Mouse (Mus musculus) erythroblast, embryonic 14.5 days (primary cell): ENCODE data around the gene Fcgrt. TPM values are rescaled to one million over a fixed set of nuclear protein-coding genes. Genes with fewer than 3 reads are reported as not detected.
A peak's percentile ranks its signal among the peaks of the same experiment; 100 is the strongest.

Experiments
- H3K27me3 ChIP-seq: 2 replicates; pipeline ENCODE4 v1.6.1; 2012; ENCODE audit warnings: inconsistent platforms; ENCODE audit not compliant: control insufficient read depth
- H3K36me3 ChIP-seq: 2 replicates; pipeline ENCODE4 v1.6.1; 2012; ENCODE audit warnings: mild to moderate bottlenecking, inconsistent platforms; ENCODE audit not compliant: control insufficient read depth
- H3K4me1 ChIP-seq: 2 replicates; pipeline ENCODE4 v1.6.1; 2012; ENCODE audit warnings: inconsistent platforms; ENCODE audit not compliant: control insufficient read depth
- H3K4me3 ChIP-seq: replicated peaks from 2 replicates; pipeline ENCODE3; 2012; ENCODE audit warnings: moderate library complexity, mild to moderate bottlenecking, inconsistent platforms
- H3K9me3 ChIP-seq: 2 replicates; pipeline ENCODE4 v1.6.1; 2012; ENCODE audit warnings: low read length, inconsistent platforms, mixed read lengths; ENCODE audit not compliant: control insufficient read depth
- GATA1 ChIP-seq: IDR thresholded peaks from 2 replicates; pipeline ENCODE4 v1.6.1; 2012; ENCODE audit warnings: low read length, inconsistent platforms, mixed read lengths
- TAL1 ChIP-seq: IDR thresholded peaks from 3 replicates; pipeline ENCODE4 v1.6.1; 2012; ENCODE audit warnings: low read length, inconsistent platforms, mixed read lengths
- polyA plus RNA-seq: library from polyadenylated mRNA; stranded (reverse); fragments of >175 nt; gene quantifications from 2 replicates; pipeline ENCODE4 v1.2.3, GENCODE M21; 2012

Fcgrt gene
- polyA plus RNA-seq, 1 experiment, result 1.0 TPM

- TF ChIP-seq TAL1, result no peak
Observed at GRCm38 (mm10) chr7:45082401-45083299, 21.0 kb downstream of the Fcgrt start.

GRCm38 (mm10) chr7:45081016-45081415 is 22.6 kb downstream of the Fcgrt start:
- no peak overlapping the region for H3K4me3 ChIP-seq
- TF ChIP-seq GATA1, result no peak
- TF ChIP-seq TAL1, result no peak
- H3K27me3 ChIP-seq, result no peaks in the 10 kb centered on the region
- H3K36me3 ChIP-seq, result peaks cover 24% of the 10 kb centered on the region
- peaks cover 2% of the 10 kb centered on the region for H3K9me3 ChIP-seq
- peaks cover 28% of the 10 kb centered on the region for H3K4me1 ChIP-seq

More at GRCm38 (mm10) chr7:45082401-45083299, 21.0 kb downstream of the Fcgrt start:
- no peaks in the 10 kb centered on the region for H3K27me3 ChIP-seq
- H3K9me3 ChIP-seq, result peaks cover 5% of the 10 kb centered on the region
- peak overlapping the region; percentile 35 for H3K4me3 ChIP-seq
- H3K36me3 ChIP-seq, result peaks cover 10% of the 10 kb centered on the region
- H3K4me1 ChIP-seq, result peaks cover 28% of the 10 kb centered on the region

DNA sequence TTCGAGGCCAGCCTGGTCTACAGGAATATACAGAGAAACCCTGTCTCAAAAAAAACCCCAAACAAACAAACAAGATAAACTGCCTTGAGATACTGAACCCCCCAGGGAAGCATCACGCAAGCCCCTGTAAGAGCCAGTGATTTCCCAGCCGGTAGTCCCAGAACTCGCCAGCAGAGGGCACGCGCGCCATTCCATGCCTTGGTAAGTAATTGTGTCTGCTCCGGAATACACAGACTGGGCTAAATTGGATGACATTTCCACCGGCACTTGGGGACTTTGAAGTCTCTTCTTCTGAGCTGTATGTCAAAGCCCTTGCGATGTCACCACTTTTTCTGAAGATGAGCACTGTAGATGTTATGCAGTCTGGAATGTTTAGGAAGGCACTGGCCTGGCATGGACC is 23.8 kb downstream of the Fcgrt start:
- Histone ChIP-seq H3K4me3 (no peak overlapping the region), H3K27me3 (no peaks in the 10 kb centered on the region), H3K9me3 (no peaks in the 10 kb centered on the region), H3K4me1 (peaks cover 30% of the 10 kb centered on the region), H3K36me3 (peaks cover 34% of the 10 kb centered on the region)
- TF ChIP-seq TAL1 (no peak), GATA1 (no peak)

GRCm38 (mm10) chr7:45078513-45078912 is 25.1 kb downstream of the Fcgrt start:
- no peak overlapping the region for H3K4me3 ChIP-seq
- peaks cover 47% of the 10 kb centered on the region for H3K36me3 ChIP-seq
- H3K27me3 ChIP-seq, result no peaks in the 10 kb centered on the region
- H3K9me3 ChIP-seq, result no peaks in the 10 kb centered on the region
- TF ChIP-seq GATA1, result no peak
- TF ChIP-seq TAL1, result no peak
- H3K4me1 ChIP-seq, result peaks cover 30% of the 10 kb centered on the region

- H3K27me3 ChIP-seq, result no peaks in the 10 kb centered on the region
- TF ChIP-seq GATA1, result no peak
- no peak for TF ChIP-seq TAL1
- peaks cover 53% of the 10 kb centered on the region for H3K36me3 ChIP-seq
- peaks cover 27% of the 10 kb centered on the region for H3K4me1 ChIP-seq
- no peak overlapping the region for H3K4me3 ChIP-seq
- H3K9me3 ChIP-seq, result no peaks in the 10 kb centered on the region
Observed at GRCm38 (mm10) chr7:45077829-45078228, 25.8 kb downstream of the Fcgrt start.

GRCm38 (mm10) chr7:45077322-45077721 is 26.3 kb downstream of the Fcgrt start:
- no peak overlapping the region for H3K4me3 ChIP-seq
- peaks cover 23% of the 10 kb centered on the region for H3K4me1 ChIP-seq
- H3K36me3 ChIP-seq, result peaks cover 54% of the 10 kb centered on the region
- H3K27me3 ChIP-seq, result no peaks in the 10 kb centered on the region
- H3K9me3 ChIP-seq, result no peaks in the 10 kb centered on the region
- TF ChIP-seq GATA1 (no peak), TAL1 (no peak)

- Histone ChIP-seq H3K9me3 (no peaks in the 10 kb centered on the region), H3K27me3 (no peaks in the 10 kb centered on the region), H3K4me1 (peaks cover 20% of the 10 kb centered on the region), H3K4me3 (no peak overlapping the region), H3K36me3 (peaks cover 54% of the 10 kb centered on the region)
- no peak for TF ChIP-seq TAL1
- no peak for TF ChIP-seq GATA1
Observed at GRCm38 (mm10) chr7:45076501-45076900, 27.1 kb downstream of the Fcgrt start.

DNA sequence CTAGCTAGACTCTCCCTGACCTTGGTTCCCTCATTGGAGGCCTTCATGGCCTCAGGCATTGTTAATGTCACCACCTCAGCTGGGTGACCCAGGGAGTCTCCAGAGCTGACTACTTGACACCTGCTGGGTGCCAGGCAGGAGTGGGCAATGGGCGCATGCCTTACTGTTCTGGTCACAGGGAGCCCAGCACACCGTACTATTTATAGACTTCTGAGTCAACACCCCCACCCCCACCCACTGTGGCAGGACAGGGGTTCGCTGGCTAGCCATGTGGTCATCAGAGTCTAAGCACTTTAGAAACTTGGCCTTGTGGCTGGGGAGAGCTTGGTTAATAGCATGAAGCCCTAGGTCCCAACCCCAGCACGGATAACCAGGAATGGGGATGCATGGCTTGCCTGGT is 28.2 kb downstream of the Fcgrt start:
- no peaks in the 10 kb centered on the region for H3K27me3 ChIP-seq
- no peak overlapping the region for H3K4me3 ChIP-seq
- TF ChIP-seq GATA1 (no peak), TAL1 (no peak)
- peaks cover 54% of the 10 kb centered on the region for H3K36me3 ChIP-seq
- H3K4me1 ChIP-seq, result peaks cover 15% of the 10 kb centered on the region
- H3K9me3 ChIP-seq, result no peaks in the 10 kb centered on the region

DNA sequence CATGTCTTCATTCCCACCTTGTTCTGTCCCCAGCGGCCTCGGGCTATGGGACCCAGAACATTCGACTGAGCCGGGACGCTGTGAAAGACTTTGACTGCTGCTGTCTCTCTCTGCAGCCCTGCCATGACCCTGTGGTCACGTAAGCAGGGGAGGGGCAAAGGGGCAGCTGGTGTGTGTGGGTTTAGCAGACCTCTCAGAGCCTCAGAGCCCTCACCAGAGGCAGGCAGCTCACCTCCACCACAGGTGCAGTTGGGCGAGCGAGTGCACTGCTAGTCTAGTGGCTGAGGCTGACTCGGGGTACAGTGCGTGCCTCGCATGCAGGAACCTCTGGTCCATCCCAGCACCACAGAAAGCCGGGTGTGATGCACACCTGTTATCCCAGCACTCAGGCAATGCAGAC is 29.7 kb downstream of the Fcgrt start:
- Histone ChIP-seq H3K9me3 (no peaks in the 10 kb centered on the region), H3K27me3 (no peaks in the 10 kb centered on the region), H3K4me1 (peaks cover 10% of the 10 kb centered on the region), H3K36me3 (peaks cover 54% of the 10 kb centered on the region), H3K4me3 (no peak overlapping the region)
- TF ChIP-seq TAL1 (no peak), GATA1 (no peak)

- no peak overlapping the region for H3K4me3 ChIP-seq
- H3K27me3 ChIP-seq, result no peaks in the 10 kb centered on the region
- H3K9me3 ChIP-seq, result no peaks in the 10 kb centered on the region
- H3K36me3 ChIP-seq, result peaks cover 52% of the 10 kb centered on the region
- peaks cover 10% of the 10 kb centered on the region for H3K4me1 ChIP-seq
- no peak for TF ChIP-seq GATA1
- no peak for TF ChIP-seq TAL1
Observed at GRCm38 (mm10) chr7:45073171-45073707, 30.4 kb downstream of the Fcgrt start.
